Mouse (Mus musculus): Measurements from ENCODE around the gene C2cd4c.

The C2cd4c gene

GRCm38 (mm10) chr10:79612192-79613135 lies 1.4 kb downstream of the C2cd4c start:
- no peak for DNase-seq (ENCODE audit: low spot score)

- DNase-seq (ENCODE audit: low spot score): no peak
Observed at GRCm38 (mm10) chr10:79611296-79611695, 2.5 kb downstream of the C2cd4c start.

- DNase-seq (ENCODE audit: low spot score): no peak
Observed at GRCm38 (mm10) chr10:79609276-79609675, 4.5 kb downstream of the C2cd4c start.

- DNase-seq (ENCODE audit: low spot score): no peak
Observed at GRCm38 (mm10) chr10:79607892-79608291, 5.9 kb downstream of the C2cd4c start.

- no peak for DNase-seq (ENCODE audit: low spot score)
Observed at GRCm38 (mm10) chr10:79606537-79606936, 7.3 kb downstream of the C2cd4c start.

GRCm38 (mm10) chr10:79597936-79598230 lies 15.9 kb downstream of the C2cd4c start:
- no peak for DNase-seq (ENCODE audit: low spot score)

- no peak for DNase-seq (ENCODE audit: low spot score)
Observed at GRCm38 (mm10) chr10:79597051-79597935, 16.5 kb downstream of the C2cd4c start.

- DNase-seq (ENCODE audit: low spot score): no peak
Observed at GRCm38 (mm10) chr10:79595590-79595929, 18.3 kb downstream of the C2cd4c start.

GRCm38 (mm10) chr10:79594872-79595589 lies 18.8 kb downstream of the C2cd4c start:
- DNase-seq (ENCODE audit: low spot score): no peak

- DNase-seq (ENCODE audit: low spot score): no peak
Observed at GRCm38 (mm10) chr10:79594111-79594510, 19.7 kb downstream of the C2cd4c start.

- no peak for DNase-seq (ENCODE audit: low spot score)
Observed at GRCm38 (mm10) chr10:79590702-79591101, 23.1 kb downstream of the C2cd4c start.

- no peak for DNase-seq (ENCODE audit: low spot score)
Observed at GRCm38 (mm10) chr10:79587752-79588126, 26.1 kb downstream of the C2cd4c start.

GRCm38 (mm10) chr10:79587061-79587751 lies 26.6 kb downstream of the C2cd4c start, which contains the start of gene Theg:
Gene Theg, minus strand, starts transcription at chr10:79587331.
- no peak for DNase-seq (ENCODE audit: low spot score)

- DNase-seq (ENCODE audit: low spot score): no peak
Observed at GRCm38 (mm10) chr10:79586243-79586642, 27.6 kb downstream of the C2cd4c start.

GRCm38 (mm10) chr10:79585723-79586122 lies 28.1 kb downstream of the C2cd4c start:
- DNase-seq (ENCODE audit: low spot score): no peak

GRCm38 (mm10) chr10:79585136-79585535 lies 28.7 kb downstream of the C2cd4c start:
- DNase-seq (ENCODE audit: low spot score): no peak

- no peak for DNase-seq (ENCODE audit: low spot score)
Observed at GRCm38 (mm10) chr10:79584426-79584825, 29.4 kb downstream of the C2cd4c start.

GRCm38 (mm10) chr10:79584021-79584420 lies 29.8 kb downstream of the C2cd4c start:
- no peak for DNase-seq (ENCODE audit: low spot score)

GRCm38 (mm10) chr10:79581501-79581900 lies 32.3 kb downstream of the C2cd4c start:
- DNase-seq (ENCODE audit: low spot score): no peak

- DNase-seq (ENCODE audit: low spot score): peak; percentile 20
Observed at GRCm38 (mm10) chr10:79580811-79581210, 33.0 kb downstream of the C2cd4c start.

GRCm38 (mm10) chr10:79580356-79580755 lies 33.5 kb downstream of the C2cd4c start:
- DNase-seq (ENCODE audit: low spot score): no peak

GRCm38 (mm10) chr10:79579781-79580180 lies 34.0 kb downstream of the C2cd4c start:
- no peak for DNase-seq (ENCODE audit: low spot score)
